Mouse (Mus musculus): ENCODE results near the gene Cdhr1.

DNA sequence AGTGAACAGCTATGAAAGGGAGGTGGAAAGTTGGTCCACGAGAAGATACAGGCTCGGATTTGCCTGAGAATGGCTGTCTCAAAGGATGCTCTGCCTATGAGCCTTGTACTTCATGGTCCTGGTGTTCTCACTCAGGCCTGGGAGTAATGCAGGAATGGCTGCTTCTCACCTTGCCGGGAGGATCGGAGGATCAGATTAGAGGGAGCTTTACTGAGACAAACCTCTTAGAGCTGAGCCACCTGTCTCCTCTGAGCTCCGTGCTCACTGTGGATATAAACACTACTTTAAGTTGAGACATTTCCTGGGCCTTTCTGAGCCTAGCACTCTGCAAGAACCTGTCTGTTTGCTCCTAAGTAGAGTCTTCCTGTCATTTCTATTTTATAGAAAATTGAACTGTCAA lies 3.4 kb upstream of the Cdhr1 start:
- TF ChIP-seq CTCF (IDR thresholded peaks at IDR 0.05; ENCODE audit: borderline replicate concordance, extremely low read depth, insufficient read depth, insufficient read length) (no peak), POLR2A (IDR thresholded peaks at IDR 0.05; ENCODE audit: borderline replicate concordance, extremely low read depth, insufficient read depth, insufficient read length, poor library complexity, severe bottlenecking) (no peak)

All from brain, embryonic 14.5 days (tissue).